Mouse (Mus musculus): ENCODE results near the gene Sfn. TPM values are rescaled to one million over a fixed set of nuclear protein-coding genes. Genes with fewer than 3 reads are reported as not detected.
"Not testable (repeated sequence)": the region's sequence is repeated elsewhere in the genome, so short reads cannot be mapped to it uniquely, and the experiment has no call there.

The Sfn gene
- total RNA-seq (2021), result 1 to 10 TPM; 1.1 to 1.5 TPM
- long read RNA-seq, experiment 1, partial matches to known transcripts, result 0 of 1 reads
- long read RNA-seq, experiment 1, other reads (novel, unspliced or antisense), result 0 of 1 reads
- long read RNA-seq, experiment 2, result 0 reads

DNA sequence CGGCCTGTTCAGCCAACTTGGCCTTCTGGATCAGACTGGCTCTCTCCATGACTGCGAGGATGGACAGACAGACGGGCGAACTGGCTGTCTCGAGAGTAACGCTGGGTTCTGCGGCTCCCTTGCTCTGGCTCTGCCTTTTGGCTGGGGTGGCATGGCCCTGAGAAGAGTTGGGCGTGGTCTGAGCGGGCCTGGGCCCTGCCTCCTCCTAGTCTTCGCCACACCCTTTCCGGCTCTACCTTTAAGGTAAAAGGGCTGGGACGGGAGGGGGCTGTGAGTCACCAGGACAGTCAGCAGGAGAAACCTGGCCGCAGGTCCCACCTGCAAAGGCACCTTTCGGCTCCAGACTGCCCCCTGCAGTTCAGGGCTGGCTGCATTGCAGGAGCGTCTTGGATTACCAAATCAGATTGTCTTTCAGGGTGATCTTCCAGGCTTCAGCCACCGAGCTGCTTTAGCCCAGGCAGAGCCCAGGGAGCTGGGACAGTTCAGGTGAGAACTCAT, at the start of gene Sfn:
Gene Sfn, minus strand, starts transcription at position 448 of the 498 bp plus-strand sequence.
- peak; percentile 81 for DNase-seq
- peak within 1 kb of the TSS; percentile 39 for H3K4me3 ChIP-seq
- no peak within 1 kb of the TSS for H3K27ac ChIP-seq
- TF ChIP-seq CTCF (IDR thresholded peaks at IDR 0.05), result peak; percentile 72
- intact Hi-C loops (cut with DNase I), result no loop called here

DNA sequence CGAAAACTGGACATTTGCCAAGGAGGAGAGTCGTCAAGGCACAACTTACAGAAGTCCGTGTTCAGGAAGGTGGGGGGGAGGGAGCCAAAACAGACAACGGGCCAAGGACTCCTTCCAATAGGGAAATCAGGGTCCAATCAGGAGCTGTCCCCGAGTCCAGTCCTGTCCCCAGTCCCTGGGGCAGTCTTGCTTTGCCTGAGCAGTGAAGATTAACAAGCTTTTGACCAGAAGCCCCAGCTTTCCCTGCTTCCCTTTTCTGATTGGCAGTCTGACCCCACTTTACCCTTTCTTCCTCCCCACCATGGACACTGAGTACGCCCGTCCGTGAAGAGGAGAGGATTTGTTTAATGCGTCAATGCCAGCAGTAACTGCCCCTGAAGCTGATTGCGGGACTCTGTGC, 49.5 kb upstream of the Sfn start:
- no peak for DNase-seq
- H3K4me3 ChIP-seq, result no peak overlapping the region
- no peak for TF ChIP-seq CTCF (IDR thresholded peaks at IDR 0.05)
- H3K27ac ChIP-seq, result no peak overlapping the region
- intact Hi-C loops (cut with DNase I), result loop anchor here (2.0 kb wide), 1 partner anchor 59 kb away; no protein-coding TSS in a partner anchor

DNA sequence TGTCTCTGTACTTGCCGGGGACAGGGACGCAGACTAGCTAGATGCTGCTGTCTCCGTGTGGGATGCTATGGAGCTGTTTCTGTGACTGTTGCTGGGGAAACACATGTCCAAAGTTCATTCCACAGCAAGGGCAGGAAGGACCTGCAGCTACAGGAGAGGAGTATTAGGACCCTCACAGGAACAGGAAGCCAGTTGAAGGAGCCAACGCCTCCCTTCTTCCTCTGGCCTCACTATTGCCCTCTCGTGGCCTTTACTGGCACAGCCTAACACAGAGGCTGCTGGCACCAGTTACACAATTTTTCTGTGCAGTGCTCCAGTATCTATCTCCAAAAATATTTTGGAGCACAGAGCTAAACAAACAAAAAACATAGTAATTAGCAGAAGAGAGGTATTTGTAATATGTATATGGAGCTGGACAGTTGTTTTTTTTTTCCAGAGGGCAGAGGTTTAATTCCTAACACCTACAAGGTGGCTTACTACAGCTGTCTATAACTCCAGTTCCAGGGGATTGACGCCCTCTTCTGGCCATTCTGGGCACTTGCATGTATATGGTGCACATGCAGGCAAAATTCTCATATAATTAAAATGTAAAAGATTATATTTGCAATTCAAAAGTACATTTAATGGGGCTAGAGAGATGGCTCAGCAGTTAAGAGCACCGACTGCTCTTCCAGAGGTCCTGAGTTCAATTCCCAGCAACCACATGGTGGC, 48.2 kb upstream of the Sfn start, which contains the start of gene Zdhhc18:
Gene Zdhhc18, minus strand, starts transcription at position 166 of the 711 bp plus-strand sequence.
- H3K27ac ChIP-seq, result peak within 1 kb of the TSS; percentile 82
- peak; percentile 82 for DNase-seq
- intact Hi-C loops (cut with DNase I), result loop anchor here (2.0 kb wide), 1 partner anchor 57 kb away; no protein-coding TSS in a partner anchor
- peak within 1 kb of the TSS; percentile 70 for H3K4me3 ChIP-seq
- TF ChIP-seq CTCF (IDR thresholded peaks at IDR 0.05), result peak; percentile 77

DNA sequence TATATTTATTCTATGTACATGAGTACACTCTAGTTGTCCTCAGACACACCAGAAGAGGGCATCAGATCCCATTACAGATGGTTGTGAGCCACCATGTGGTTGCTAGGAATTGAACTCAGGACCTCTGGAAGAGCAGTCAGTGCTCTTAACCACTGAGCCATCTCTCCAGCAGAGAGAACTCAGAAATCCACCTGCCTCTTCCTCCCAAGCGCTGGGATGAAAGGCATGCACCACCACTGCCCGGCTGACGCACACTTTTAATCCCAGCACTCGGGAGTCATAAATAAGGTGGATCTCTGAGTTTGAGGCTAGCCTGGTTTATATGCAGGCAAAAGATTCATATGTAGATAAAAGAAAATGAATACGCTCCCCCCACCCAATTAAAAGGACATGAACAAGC, 47.5 kb upstream of the Sfn start:
- Histone ChIP-seq H3K4me3 (peak overlapping the region; percentile 70), H3K27ac (peak overlapping the region; percentile 82)
- DNase-seq; intact Hi-C loops (cut with DNase I): not testable (repeated sequence)

DNA sequence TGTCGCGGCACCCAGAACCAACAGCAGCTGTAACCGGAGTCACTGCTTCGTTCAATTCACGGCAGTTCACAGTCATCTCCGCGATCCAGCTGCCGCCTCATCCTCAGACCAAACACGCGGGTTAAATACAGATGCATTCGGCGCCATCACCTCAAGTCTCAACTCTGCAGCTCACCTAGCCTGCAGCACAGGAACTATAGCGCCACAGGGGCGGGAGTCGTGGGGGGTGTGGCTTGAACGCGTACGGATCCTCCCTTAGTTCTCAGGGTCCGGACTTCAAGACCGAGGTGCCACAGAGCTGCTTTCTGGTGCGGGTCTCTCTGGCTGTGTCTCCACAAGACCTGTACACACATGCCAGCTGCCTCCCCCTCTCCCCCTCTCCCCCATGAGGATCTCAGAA, 43.7 kb upstream of the Sfn start:
- H3K4me3 ChIP-seq, result no peak overlapping the region
- no peak for DNase-seq
- no peak for TF ChIP-seq CTCF (IDR thresholded peaks at IDR 0.05)
- intact Hi-C loops (cut with DNase I), result no loop called here
- no peak overlapping the region for H3K27ac ChIP-seq

DNA sequence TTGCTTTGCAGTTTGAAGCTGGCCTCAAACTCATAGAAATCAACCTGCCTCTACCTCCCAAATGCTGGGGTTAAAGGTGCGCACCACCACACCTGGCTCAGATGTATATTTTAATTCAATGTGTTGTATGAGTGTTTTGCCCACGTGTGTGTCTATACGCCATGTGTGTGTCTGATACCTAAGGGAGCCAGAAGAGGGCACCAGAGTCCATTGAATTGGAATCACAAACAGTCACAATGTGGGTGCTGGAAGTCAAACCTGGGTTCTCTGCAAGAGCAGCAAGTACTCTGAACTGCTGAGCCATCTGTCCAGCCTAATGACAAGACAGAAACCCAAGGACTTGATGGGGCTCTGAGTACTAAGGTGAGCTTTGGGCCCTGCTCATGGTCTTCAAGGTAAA, 43.2 kb upstream of the Sfn start:
- peak; percentile 9; the same call in 1 of the 2 replicates for TF ChIP-seq CTCF (IDR thresholded peaks at IDR 0.05)
- intact Hi-C loops (cut with DNase I), result no loop called here
- Histone ChIP-seq H3K27ac (no peak overlapping the region), H3K4me3 (no peak overlapping the region)
- no peak for DNase-seq

DNA sequence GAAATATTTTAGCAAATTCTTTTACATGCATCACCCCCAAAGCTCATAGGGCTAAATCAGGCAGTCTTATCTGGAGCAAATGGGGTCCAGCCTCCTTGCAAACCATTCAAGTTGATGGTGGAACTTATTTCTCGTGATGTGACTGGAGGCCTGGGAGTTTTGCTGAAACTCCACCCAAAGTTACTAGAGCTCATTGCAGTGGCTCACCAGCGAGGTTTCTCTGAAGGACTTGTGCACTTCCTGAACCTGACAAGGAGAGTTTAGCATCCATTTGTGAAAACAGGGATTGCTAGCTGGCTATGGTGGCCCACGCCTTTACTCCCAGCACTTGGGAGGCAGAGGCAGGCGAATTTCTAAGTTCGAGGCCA, 32.1 kb upstream of the Sfn start:
- H3K27ac ChIP-seq, result peak overlapping the region; percentile 87
- no peak for TF ChIP-seq CTCF (IDR thresholded peaks at IDR 0.05)
- intact Hi-C loops (cut with DNase I), result no loop called here

DNA sequence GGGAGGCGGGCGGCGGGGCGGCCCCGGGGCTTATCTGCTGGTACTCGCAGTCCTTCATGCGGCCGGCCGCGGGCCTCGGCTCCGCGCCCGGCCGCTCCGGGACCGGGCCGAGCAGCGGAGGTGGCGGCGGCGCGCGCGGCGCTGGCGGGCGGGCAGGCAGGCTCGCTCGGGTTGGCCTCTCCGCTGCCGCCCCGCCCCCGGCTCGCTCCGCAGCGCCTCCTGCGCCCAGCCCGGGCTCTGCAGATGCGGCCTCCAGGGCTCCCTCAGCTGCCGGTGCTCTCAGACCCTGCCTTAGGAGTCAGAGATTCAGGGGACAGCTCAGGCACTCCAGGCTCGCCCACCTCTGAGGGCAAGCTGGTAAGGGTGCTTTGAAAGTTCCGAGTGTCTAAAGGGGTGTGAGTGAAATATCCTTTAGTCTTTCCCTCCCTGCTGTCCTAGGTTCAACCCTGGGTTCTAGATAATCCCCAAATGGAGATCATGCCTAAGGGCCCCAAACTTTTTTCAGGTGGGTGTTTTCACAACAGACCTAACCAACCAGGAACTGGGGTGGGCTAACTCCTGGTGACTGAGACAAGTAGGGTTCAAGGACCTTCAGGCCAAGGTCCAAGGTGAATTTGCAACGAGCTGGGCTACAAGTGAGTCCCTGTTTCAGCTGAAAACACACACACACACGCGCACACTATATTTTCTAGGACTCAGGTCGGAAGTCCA, 31.5 kb upstream of the Sfn start:
- TF ChIP-seq CTCF (IDR thresholded peaks at IDR 0.05), result peak; percentile 80

More for the DNA sequence above, 32.1 kb upstream of the Sfn start:
- H3K4me3 ChIP-seq, result no peak overlapping the region
- DNase-seq, result no peak

DNA sequence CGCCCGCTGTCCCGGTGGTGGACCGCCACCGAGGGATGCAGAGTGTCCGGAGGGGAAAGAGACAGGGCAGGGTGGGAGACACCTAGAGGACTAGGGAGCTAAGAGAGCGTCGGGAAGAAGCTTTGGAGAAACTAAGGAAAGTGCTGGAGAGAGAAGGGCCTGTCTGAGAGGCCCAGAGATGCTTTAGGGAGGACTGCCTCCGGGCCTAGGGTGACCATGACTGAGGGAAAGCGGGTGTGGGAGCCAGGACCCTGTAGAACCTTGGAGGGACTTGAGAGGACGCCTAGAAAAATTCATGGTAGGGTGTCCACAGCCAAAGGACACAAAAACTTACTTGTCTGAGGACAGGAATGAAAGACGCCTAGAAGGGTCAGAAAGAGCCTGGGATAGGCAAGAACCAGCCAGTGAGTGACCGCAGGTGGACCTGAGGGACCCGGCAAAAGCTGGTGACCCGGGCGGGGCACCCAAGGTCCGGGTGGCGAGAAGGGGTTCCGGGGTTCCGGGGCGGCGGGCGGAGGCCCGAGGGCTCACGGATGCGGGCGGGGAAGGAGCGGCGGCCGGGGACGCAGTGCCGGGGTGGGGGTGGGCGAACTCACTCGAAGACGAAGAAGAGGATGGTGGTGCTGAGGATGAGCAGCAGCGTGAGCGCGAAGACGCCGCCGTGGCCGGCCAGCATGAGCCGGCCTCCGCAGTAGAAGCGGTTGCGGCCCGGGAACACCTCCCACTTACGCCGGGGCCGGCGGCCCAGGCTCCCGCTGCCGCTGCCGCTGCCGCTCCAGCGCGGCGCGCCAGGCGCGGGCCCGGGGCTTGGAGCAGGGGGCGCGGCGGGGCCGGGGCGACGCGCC, 30.7 kb upstream of the Sfn start:
- intact Hi-C loops (cut with DNase I), result no loop called here
- peak overlapping the region; percentile 87 for H3K27ac ChIP-seq
- TF ChIP-seq CTCF (IDR thresholded peaks at IDR 0.05), result no peak
- DNase-seq, result peak; percentile 72
- peak overlapping the region; percentile 88 for H3K4me3 ChIP-seq

More for the DNA sequence above, 31.5 kb upstream of the Sfn start:
- peak overlapping the region; percentile 87 for H3K27ac ChIP-seq
- intact Hi-C loops (cut with DNase I), result no loop called here
- peak; percentile 94 for DNase-seq
- peak overlapping the region; percentile 88 for H3K4me3 ChIP-seq

DNA sequence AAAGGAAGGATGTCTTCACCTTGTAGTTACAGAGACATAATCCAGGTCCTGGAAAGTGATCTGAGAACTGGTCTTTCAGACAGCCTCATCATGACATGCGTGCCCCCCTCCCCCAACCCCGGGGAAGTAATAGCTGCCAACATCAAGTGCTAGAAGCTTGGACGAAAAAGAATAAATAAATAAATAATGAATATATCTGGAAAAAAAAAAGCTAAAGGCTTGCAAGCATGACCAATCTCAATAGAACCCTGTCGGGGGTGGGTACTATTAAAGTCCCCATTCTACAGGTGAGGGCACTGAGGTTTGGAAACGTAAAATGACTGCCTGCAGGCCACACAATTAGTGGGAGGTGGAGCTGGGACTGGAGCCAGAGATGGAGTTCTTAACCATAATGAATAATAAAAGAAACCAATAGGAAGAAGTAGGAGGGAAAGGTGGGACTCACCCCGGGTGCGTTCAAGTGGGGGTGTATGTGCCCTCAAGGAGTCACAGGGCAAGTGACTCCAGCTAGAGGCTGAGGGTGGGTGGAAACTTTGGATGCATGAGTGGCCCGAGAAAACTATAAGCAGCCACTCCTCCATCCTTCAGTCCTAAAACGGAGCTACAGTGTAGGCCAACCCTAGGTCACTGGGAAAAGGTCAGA, 29.9 kb upstream of the Sfn start:
- Histone ChIP-seq H3K4me3 (peak overlapping the region; percentile 88), H3K27ac (peak overlapping the region; percentile 87)
- no peak for TF ChIP-seq CTCF (IDR thresholded peaks at IDR 0.05)
- intact Hi-C loops (cut with DNase I), result no loop called here
- DNase-seq, result peak; percentile 40

DNA sequence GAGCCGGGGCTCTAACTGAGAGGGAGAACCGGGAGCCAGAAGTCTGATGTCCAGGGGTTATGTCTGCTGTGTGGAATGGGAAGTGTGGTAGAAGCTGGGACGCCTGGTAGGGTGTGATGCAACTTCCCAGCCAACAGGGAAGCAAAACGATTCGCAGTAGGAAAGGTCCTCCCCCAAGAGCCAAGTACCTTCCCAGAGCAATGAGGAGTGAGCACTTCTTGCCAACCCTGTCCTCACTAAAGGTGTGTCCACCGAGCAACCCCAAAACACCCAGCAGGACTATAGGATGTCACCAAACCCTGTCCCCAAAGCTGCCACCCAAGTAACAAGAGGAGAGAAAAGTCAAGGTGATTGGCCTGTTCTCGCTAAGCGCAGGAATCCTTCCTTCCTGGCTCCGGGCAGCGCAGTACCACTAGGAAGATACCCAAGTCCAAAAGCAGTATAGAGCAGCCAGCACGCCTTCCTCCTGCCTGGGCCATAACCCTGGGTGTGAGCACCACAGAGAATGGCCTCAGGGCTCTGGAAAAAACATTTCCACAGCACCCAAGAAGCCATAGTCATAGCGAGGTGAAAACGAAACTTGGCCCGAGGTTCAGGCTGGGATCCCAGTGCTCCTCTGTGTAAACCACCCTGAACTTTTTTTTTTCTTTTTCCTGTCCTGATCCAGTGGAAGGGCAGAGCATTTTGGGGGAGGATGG, 29.3 kb upstream of the Sfn start:
- TF ChIP-seq CTCF (IDR thresholded peaks at IDR 0.05), result no peak
- Histone ChIP-seq H3K4me3 (peak overlapping the region; percentile 88), H3K27ac (peak overlapping the region; percentile 87)
- intact Hi-C loops (cut with DNase I), result no loop called here
- peak; percentile 44 for DNase-seq
